Mouse (Mus musculus) kidney, postnatal 0 days (tissue): ENCODE results near the gene Wnt6. TPM values are rescaled to one million over a fixed set of nuclear protein-coding genes. Genes with fewer than 3 reads are reported as not detected.
A peak's percentile ranks its signal among the peaks of the same experiment; 100 is the strongest.

Source experiments
- ATAC-seq: fragments of 200-750 bp; cut with Nextera tagmentation; replicated peaks from 2 replicates; pipeline ENCODE4 v1.8.0; 2017; ENCODE audit warnings: low read depth, moderate number of reproducible peaks, moderate TSS enrichment, moderate library complexity; ENCODE audit not compliant: low FRiP score
- DNase-seq: peaks from one replicate; pipeline ENCODE4 v3.0.0-alpha.2; 2016; ENCODE audit warnings: low spot score
- H3K27ac ChIP-seq: fragments of 300-500 bp; sonication (generic); 2 replicates; pipeline ENCODE4 v1.5.1; 2014; ENCODE audit warnings: mild to moderate bottlenecking
- H3K27me3 ChIP-seq: fragments of 300-500 bp; sonication (generic); 2 replicates; pipeline ENCODE4 v1.6.1; 2014; ENCODE audit warnings: low read length, mixed read lengths; ENCODE audit not compliant: insufficient read depth
- H3K36me3 ChIP-seq: fragments of 300-500 bp; sonication (generic); 2 replicates; pipeline ENCODE4 v1.6.1; 2014; ENCODE audit warnings: low read length, mixed read lengths; ENCODE audit not compliant: insufficient read depth
- H3K4me1 ChIP-seq: fragments of 300-500 bp; sonication (generic); replicated peaks from 2 replicates; pipeline ENCODE4 v1.6.1; 2014; ENCODE audit warnings: antibody characterized with exemption, low read length, mixed read lengths; ENCODE audit not compliant: insufficient read depth
- H3K4me2 ChIP-seq: fragments of 300-500 bp; sonication (generic); 2 replicates; pipeline ENCODE4 v1.6.1; 2014; ENCODE audit warnings: mild to moderate bottlenecking, low read length, moderate library complexity, mixed read lengths
- H3K4me3 ChIP-seq: fragments of 300-500 bp; sonication (generic); replicated peaks from 2 replicates; pipeline ENCODE4 v1.5.1; 2014; ENCODE audit warnings: low read depth, low read length
- H3K9ac ChIP-seq: fragments of 300-500 bp; sonication (generic); 2 replicates; pipeline ENCODE4 v1.6.1; 2014; ENCODE audit warnings: low read depth, low read length
- H3K9me3 ChIP-seq: fragments of 300-500 bp; sonication (generic); replicated peaks from 2 replicates; pipeline ENCODE4 v1.6.1; 2016; ENCODE audit warnings: low read length, inconsistent platforms, mixed read lengths
- CTCF ChIP-seq: IDR thresholded peaks from 2 replicates; pipeline ENCODE4 v1.5.1; 2016; ENCODE audit warnings: antibody characterized with exemption, low read depth, mild to moderate bottlenecking, moderate library complexity
- WGBS: fragments of 180-500 bp; shearing (Covaris S2); extraction: QIAGEN DNeasy Blood & Tissue Kit; methylation state at CpG from one replicate; pipeline ENCODE4 v1.1.7; 2014; 5-methylcytosine and 5-hydroxymethylcytosine counted together
- polyA plus RNA-seq: library from polyadenylated mRNA; unstranded; fragments of >200 nt; fragmentation: Nextera tagmentation; extraction: Ambion mirVana; gene quantifications from 2 replicates; pipeline ENCODE4 v1.2.1, GENCODE M21; 2015

Wnt6 gene
- polyA plus RNA-seq, 1 experiment from 2014 or later, result 1.9 TPM

GRCm38 (mm10) chr1:74791249-74791648 is 19.6 kb downstream of the Wnt6 start, which contains the start of gene Wnt10a:
Wnt10a (plus strand) TSS chr1:74791516.
- H3K27me3 ChIP-seq, result peaks cover 86% of the 10 kb centered on the region
- no peak within 1 kb of the TSS for H3K27ac ChIP-seq
- ATAC-seq (no peak; the same call in 1 of the 2 replicates), DNase-seq (no peak)
- H3K36me3 ChIP-seq, result no peaks in the 10 kb centered on the region
- 3% methylated on average over 11 of the region's 11 CpGs for WGBS
- H3K4me3 ChIP-seq, result peak within 1 kb of the TSS; percentile 31
- no peaks in the 10 kb centered on the region for H3K9me3 ChIP-seq
- peaks cover 12% of the 10 kb centered on the region; the same call in 1 of the 2 replicates for H3K4me1 ChIP-seq
- H3K4me2 ChIP-seq, result peak within 1 kb of the TSS; percentile 61
- TF ChIP-seq CTCF, result no peak
- peak within 1 kb of the TSS; percentile 10; the same call in 1 of the 2 replicates for H3K9ac ChIP-seq

GRCm38 (mm10) chr1:74792831-74793660 is 21.4 kb downstream of the Wnt6 start:
- DNase-seq (no peak), ATAC-seq (no peak)
- TF ChIP-seq CTCF, result no peak
- no peak overlapping the region for H3K9ac ChIP-seq
- H3K36me3 ChIP-seq, result no peaks in the 10 kb centered on the region
- H3K27me3 ChIP-seq, result peaks cover 84% of the 10 kb centered on the region
- H3K27ac ChIP-seq, result no peak overlapping the region
- H3K4me1 ChIP-seq, result peaks cover 14% of the 10 kb centered on the region; the same call in 1 of the 2 replicates
- WGBS, result 31% methylated on average over 19 of the region's 19 CpGs
- H3K9me3 ChIP-seq, result no peaks in the 10 kb centered on the region
- H3K4me3 ChIP-seq, result no peak overlapping the region
- no peak overlapping the region for H3K4me2 ChIP-seq

- 1% methylated on average over 37 of the region's 38 CpGs for WGBS
- no peak overlapping the region for H3K27ac ChIP-seq
- ATAC-seq, result 0 out of 2 replicates have a peak, but pooled peaks have one; percentile 44
Measured at GRCm38 (mm10) chr1:74794487-74795144, 22.9 kb downstream of the Wnt6 start.

GRCm38 (mm10) chr1:74795145-74795529 is 23.4 kb downstream of the Wnt6 start:
- H3K9me3 ChIP-seq, result no peaks in the 10 kb centered on the region
- no peak overlapping the region for H3K9ac ChIP-seq
- TF ChIP-seq CTCF, result no peak
- no peak overlapping the region for H3K27ac ChIP-seq
- H3K4me1 ChIP-seq, result peaks cover 14% of the 10 kb centered on the region; the same call in 1 of the 2 replicates
- H3K36me3 ChIP-seq, result no peaks in the 10 kb centered on the region
- H3K27me3 ChIP-seq, result peaks cover 73% of the 10 kb centered on the region
- H3K4me3 ChIP-seq, result no peak overlapping the region
- WGBS, result 9% methylated on average over 6 of the region's 11 CpGs
- peak overlapping the region; percentile 51; the same call in 1 of the 2 replicates for H3K4me2 ChIP-seq
- ATAC-seq, result no peak
- DNase-seq, result no peak

More at GRCm38 (mm10) chr1:74794487-74795144, 22.9 kb downstream of the Wnt6 start:
- Histone ChIP-seq H3K36me3 (no peaks in the 10 kb centered on the region), H3K4me3 (peak overlapping the region; percentile 13; the same call in 1 of the 2 replicates), H3K27me3 (peaks cover 73% of the 10 kb centered on the region), H3K9me3 (no peaks in the 10 kb centered on the region), H3K4me2 (peak overlapping the region; percentile 51), H3K4me1 (peaks cover 14% of the 10 kb centered on the region; the same call in 1 of the 2 replicates), H3K9ac (no peak overlapping the region)
- DNase-seq, result no peak
- TF ChIP-seq CTCF, result no peak

GRCm38 (mm10) chr1:74797459-74797858 is 25.8 kb downstream of the Wnt6 start:
- ATAC-seq, result peak; percentile 27; the same call in 1 of the 2 replicates
- peak; percentile 84 for DNase-seq
- 16% methylated on average over 5 of the region's 5 CpGs for WGBS

GRCm38 (mm10) chr1:74800424-74800888 is 28.8 kb downstream of the Wnt6 start:
- DNase-seq (no peak), ATAC-seq (no peak)
- H3K36me3 ChIP-seq, result no peaks in the 10 kb centered on the region
- peak overlapping the region; percentile 20; the same call in 1 of the 2 replicates for H3K4me3 ChIP-seq
- H3K9ac ChIP-seq, result 0 out of 2 replicates have a peak overlapping the region, but pooled peaks have one; percentile 27
- no peak overlapping the region for H3K27ac ChIP-seq
- H3K9me3 ChIP-seq, result no peaks in the 10 kb centered on the region
- under 1% methylated on average over 29 of the region's 29 CpGs for WGBS
- H3K4me1 ChIP-seq, result peaks cover 11% of the 10 kb centered on the region
- H3K4me2 ChIP-seq, result peak overlapping the region; percentile 38
- TF ChIP-seq CTCF, result no peak
- peaks cover 75% of the 10 kb centered on the region for H3K27me3 ChIP-seq

More at GRCm38 (mm10) chr1:74797459-74797858, 25.8 kb downstream of the Wnt6 start:
- Histone ChIP-seq H3K36me3 (no peaks in the 10 kb centered on the region), H3K4me1 (peaks cover 17% of the 10 kb centered on the region; the same call in 1 of the 2 replicates), H3K9me3 (no peaks in the 10 kb centered on the region), H3K4me2 (no peak overlapping the region), H3K9ac (no peak overlapping the region), H3K27me3 (peaks cover 71% of the 10 kb centered on the region), H3K27ac (no peak overlapping the region), H3K4me3 (no peak overlapping the region)
- no peak for TF ChIP-seq CTCF
